Mouse (Mus musculus): ENCODE measurements at regions not wholly inside any gene's neighbourhood (a gene's known extent, or its start where the extent isn't known, plus 50 kb on each side); places are given as distances from the start of the nearest gene placed in this dataset.

DNA sequence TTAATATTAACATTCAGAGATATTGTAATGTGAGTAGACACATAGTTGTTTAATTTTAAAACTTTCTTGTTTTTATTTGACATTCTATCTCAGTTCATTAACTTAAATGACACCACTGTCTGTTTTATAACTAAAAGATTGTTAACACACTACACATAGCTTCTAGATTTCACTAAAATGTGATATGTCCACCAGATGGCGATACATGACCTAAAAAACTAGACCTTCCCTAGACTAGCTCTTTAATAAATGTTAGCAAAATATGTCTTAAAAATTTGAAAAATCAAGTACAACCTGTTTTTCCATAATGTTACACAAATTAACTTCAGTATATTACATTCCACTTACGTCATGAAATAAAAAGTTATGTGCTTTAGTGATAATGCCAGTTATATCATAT, 1398.8 kb upstream of the Cdh9 start:
- DNase-seq (ENCODE audit: low spot score in 2 of 2), result peak in 1 of 2 experiments; percentile 4

DNA sequence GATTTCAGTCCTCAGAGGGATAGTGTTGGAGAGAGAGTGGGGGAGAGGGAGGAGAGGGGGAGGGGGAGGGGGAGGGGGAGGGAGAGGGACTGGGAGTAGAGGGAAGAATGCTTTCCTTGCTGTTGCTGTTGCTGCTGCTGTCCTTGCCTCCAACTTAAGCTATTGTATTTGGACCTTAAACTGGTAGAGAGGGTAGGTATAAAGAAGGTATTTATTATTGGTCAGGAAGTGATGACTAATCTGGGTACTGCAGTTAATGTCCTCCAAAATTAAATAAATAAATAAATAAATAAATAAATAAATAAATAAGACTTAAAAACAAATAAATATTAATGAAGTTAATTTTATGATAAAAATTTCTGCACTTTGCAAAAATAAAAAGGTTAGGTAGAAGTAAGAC, 1396.6 kb upstream of the Cdh9 start:
- DNase-seq (ENCODE audit: low spot score in 2 of 2), result no peak

DNA sequence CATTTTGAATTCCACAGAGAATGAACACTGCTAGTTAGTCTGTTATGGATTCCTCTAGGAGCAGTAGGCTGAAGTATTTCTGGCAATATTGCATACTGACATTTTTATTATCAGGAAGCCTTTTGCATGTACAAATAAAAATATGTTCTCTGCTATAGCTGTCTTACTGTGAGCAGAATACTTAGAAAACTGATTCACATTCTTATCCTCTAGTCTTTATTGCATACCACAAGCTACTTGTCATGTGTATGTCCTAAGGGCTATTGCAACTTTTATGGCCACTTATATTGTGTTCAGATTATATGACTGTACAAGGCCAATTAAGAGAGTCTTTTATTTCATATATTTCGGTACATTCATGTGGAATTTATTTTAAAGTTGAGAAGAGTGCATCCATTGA, 1366.7 kb upstream of the Cdh9 start:
- no peak for DNase-seq (ENCODE audit: low spot score in 2 of 2)

GRCm38 (mm10) chr15:15392300-15393022, 1336.1 kb upstream of the Cdh9 start:
- DNase-seq (ENCODE audit: low spot score in 2 of 2), result no peak
